Mouse (Mus musculus) brain, embryonic 14.5 days (tissue): ENCODE measurements at regions not wholly inside any gene's neighbourhood (a gene's known extent, or its start where the extent isn't known, plus 50 kb on each side); places are given as distances from the start of the nearest gene placed in this dataset.

ENCODE experiments used
- CTCF ChIP-seq: fragments of 200-500 bp; IDR thresholded peaks from 2 replicates; pipeline ENCODE4 v1.5.1; 2012; ENCODE audit warnings: inconsistent platforms, mild to moderate bottlenecking, moderate library complexity, borderline replicate concordance; ENCODE audit not compliant: insufficient read depth, insufficient read length; ENCODE audit errors: extremely low read depth
- POLR2A ChIP-seq: fragments of 200-500 bp; IDR thresholded peaks from 2 replicates; pipeline ENCODE4 v1.6.1; 2012; ENCODE audit warnings: mild to moderate bottlenecking, inconsistent platforms, borderline replicate concordance; ENCODE audit not compliant: poor library complexity, insufficient read depth, insufficient read length, severe bottlenecking; ENCODE audit errors: extremely low read depth

DNA sequence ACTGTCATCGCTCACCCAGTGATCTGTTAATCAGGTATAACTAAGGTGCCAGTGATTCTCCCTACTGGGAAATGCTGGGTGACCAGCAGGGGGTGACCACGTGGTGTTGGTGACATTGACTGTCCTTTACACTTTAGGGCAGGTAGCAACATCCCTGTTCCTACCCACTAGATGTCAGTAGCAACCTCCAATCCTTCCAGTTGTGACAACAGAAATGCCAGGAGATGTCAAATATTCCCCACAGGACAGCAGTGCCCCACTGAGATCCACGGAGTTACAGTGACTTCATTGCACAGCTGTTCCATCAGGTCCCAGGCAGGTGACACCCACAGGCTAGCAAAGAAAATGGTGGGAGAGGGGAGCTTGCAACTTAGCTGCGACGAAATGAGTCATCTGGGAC is 176.0 kb downstream of the 1810013L24Rik start:
- TF ChIP-seq CTCF (peak; percentile 22; the same call in 1 of the 2 replicates), POLR2A (no peak)
